Mouse (Mus musculus) ES-Bruce4 (cell line): ENCODE data around the gene Bcap31. TPM values are rescaled to one million over a fixed set of nuclear protein-coding genes. Genes with fewer than 3 reads are reported as not detected.
A peak's percentile ranks its signal among the peaks of the same experiment; 100 is the strongest.

Experiments used
- H3K27ac ChIP-seq: 2 replicates; pipeline ENCODE4 v1.5.1; 2012; ENCODE audit warnings: low read length, inconsistent platforms; ENCODE audit not compliant: insufficient read depth
- H3K27me3 ChIP-seq: 2 replicates; pipeline ENCODE4 v1.6.1; 2012; ENCODE audit warnings: mild to moderate bottlenecking, low read length, inconsistent platforms; ENCODE audit not compliant: control insufficient read depth, poor library complexity, insufficient read depth, severe bottlenecking
- H3K36me3 ChIP-seq: 2 replicates; pipeline ENCODE4 v1.6.1; 2012; ENCODE audit warnings: inconsistent platforms, mild to moderate bottlenecking, low read length, moderate library complexity; ENCODE audit not compliant: control insufficient read depth, poor library complexity, insufficient read depth, severe bottlenecking
- H3K4me1 ChIP-seq: one replicate; pipeline ENCODE4 v1.8.1; 2011; ENCODE audit warnings: low read length; ENCODE audit not compliant: control insufficient read depth, insufficient read depth
- H3K4me3 ChIP-seq: 2 replicates; pipeline ENCODE4 v1.5.1; 2011; ENCODE audit warnings: low read depth, mild to moderate bottlenecking, low read length
- H3K9ac ChIP-seq: 2 replicates; pipeline ENCODE4 v1.6.1; 2012; ENCODE audit warnings: low read depth, mild to moderate bottlenecking, inconsistent platforms; ENCODE audit not compliant: poor library complexity, severe bottlenecking
- H3K9me3 ChIP-seq: replicated peaks from 2 replicates; pipeline ENCODE4 v1.6.1; 2012; ENCODE audit warnings: mild to moderate bottlenecking, low read length, inconsistent platforms; ENCODE audit not compliant: control insufficient read depth, poor library complexity, insufficient read depth, severe bottlenecking
- CTCF ChIP-seq: IDR thresholded peaks from one replicate; pipeline ENCODE4 v1.8.1; 2011; ENCODE audit warnings: low read depth, low read length
- EP300 ChIP-seq: IDR thresholded peaks from 2 replicates; pipeline ENCODE4 v1.6.1; 2011; ENCODE audit warnings: low read depth, low read length; ENCODE audit not compliant: insufficient read depth
- POLR2A ChIP-seq: IDR thresholded peaks from one replicate; pipeline ENCODE4 v1.8.1; 2011; ENCODE audit warnings: low read length; ENCODE audit not compliant: insufficient read depth
- polyA plus RNA-seq: library from polyadenylated mRNA; stranded (reverse); fragments of >200 nt; gene quantifications from 2 replicates; pipeline ENCODE4 v1.2.4, GENCODE M21; 2011; ENCODE audit warnings: low read depth; ENCODE audit not compliant: missing spikeins, insufficient read depth, insufficient read length

The Bcap31 gene
- polyA plus RNA-seq, 1 experiment, result 123 TPM

- Histone ChIP-seq H3K4me1 (peaks cover 2% of the 10 kb centered on the region), H3K9me3 (no peaks in the 10 kb centered on the region), H3K4me3 (no peak overlapping the region), H3K27me3 (no peaks in the 10 kb centered on the region), H3K27ac (no peak overlapping the region), H3K36me3 (peaks cover 36% of the 10 kb centered on the region), H3K9ac (no peak overlapping the region)
- TF ChIP-seq CTCF (no peak), EP300 (no peak), POLR2A (no peak)
Measured at GRCm38 (mm10) chrX:73685629-73686028, 30.3 kb downstream of the Bcap31 start.

- Histone ChIP-seq H3K27ac (no peak overlapping the region), H3K27me3 (no peaks in the 10 kb centered on the region), H3K9me3 (no peaks in the 10 kb centered on the region), H3K36me3 (peaks cover 41% of the 10 kb centered on the region), H3K4me1 (peaks cover 2% of the 10 kb centered on the region), H3K9ac (no peak overlapping the region), H3K4me3 (no peak overlapping the region)
- TF ChIP-seq EP300 (no peak), CTCF (no peak), POLR2A (no peak)
Measured at GRCm38 (mm10) chrX:73684978-73685377, 31.0 kb downstream of the Bcap31 start.

GRCm38 (mm10) chrX:73684156-73684555 is 31.8 kb downstream of the Bcap31 start:
- Histone ChIP-seq H3K9ac (no peak overlapping the region), H3K9me3 (no peaks in the 10 kb centered on the region), H3K27me3 (no peaks in the 10 kb centered on the region)

GRCm38 (mm10) chrX:73676668-73677067 is 39.3 kb downstream of the Bcap31 start:
- TF ChIP-seq CTCF (no peak), POLR2A (no peak), EP300 (no peak)
- Histone ChIP-seq H3K27ac (no peak overlapping the region), H3K27me3 (no peaks in the 10 kb centered on the region), H3K9me3 (no peaks in the 10 kb centered on the region), H3K36me3 (peaks cover 23% of the 10 kb centered on the region), H3K4me1 (peaks cover 3% of the 10 kb centered on the region), H3K4me3 (no peak overlapping the region), H3K9ac (no peak overlapping the region)

More at GRCm38 (mm10) chrX:73684156-73684555, 31.8 kb downstream of the Bcap31 start:
- Histone ChIP-seq H3K36me3 (peaks cover 40% of the 10 kb centered on the region), H3K27ac (no peak overlapping the region), H3K4me1 (peaks cover 3% of the 10 kb centered on the region), H3K4me3 (no peak overlapping the region)
- TF ChIP-seq EP300, result no peak
- no peak for TF ChIP-seq POLR2A
- TF ChIP-seq CTCF, result no peak

- Histone ChIP-seq H3K9ac (no peak overlapping the region), H3K9me3 (no peaks in the 10 kb centered on the region), H3K4me1 (peaks cover 2% of the 10 kb centered on the region), H3K27ac (no peak overlapping the region), H3K36me3 (peaks cover 19% of the 10 kb centered on the region), H3K27me3 (no peaks in the 10 kb centered on the region), H3K4me3 (no peak overlapping the region)
- no peak for TF ChIP-seq CTCF
- no peak for TF ChIP-seq EP300
- TF ChIP-seq POLR2A, result no peak
Measured at GRCm38 (mm10) chrX:73675231-73675630, 40.7 kb downstream of the Bcap31 start.

- no peak for TF ChIP-seq POLR2A
- no peak for TF ChIP-seq EP300
- TF ChIP-seq CTCF, result no peak
- Histone ChIP-seq H3K36me3 (peaks cover 11% of the 10 kb centered on the region), H3K4me3 (peak overlapping the region; percentile 82), H3K27ac (no peak overlapping the region), H3K9me3 (no peaks in the 10 kb centered on the region), H3K4me1 (peaks cover 4% of the 10 kb centered on the region), H3K9ac (peak overlapping the region; percentile 98), H3K27me3 (no peaks in the 10 kb centered on the region)
Measured at GRCm38 (mm10) chrX:73673968-73674661, 41.9 kb downstream of the Bcap31 start.
